Mouse (Mus musculus): ENCODE measurements around the gene Cdyl2. TPM values are rescaled to one million over a fixed set of nuclear protein-coding genes. Genes with fewer than 3 reads are reported as not detected.

The Cdyl2 gene
- polyA plus RNA-seq, 1 experiment from 2014 or later: 2.6 TPM

- Histone ChIP-seq H3K4me1 (replicated peaks) (no peaks in the 10 kb centered on the region), H3K36me3 (no peaks in the 10 kb centered on the region), H3K27ac (no peak overlapping the region), H3K4me2 (no peak overlapping the region), H3K4me3 (replicated peaks) (no peak overlapping the region), H3K27me3 (no peaks in the 10 kb centered on the region), H3K9ac (no peak overlapping the region), H3K9me3 (replicated peaks) (peaks cover 7% of the 10 kb centered on the region; the same call in 1 of the 2 replicates)
- DNase-seq: no peak
- ATAC-seq (ENCODE audit: low read depth): no peak
- 52% methylated on average over 5 of the region's 5 CpGs for WGBS (ENCODE audit: insufficient replicate concordance)
Observed at GRCm38 (mm10) chr8:116671543-116671942, 61.2 kb downstream of the Cdyl2 start.

GRCm38 (mm10) chr8:116670604-116671003, 62.2 kb downstream of the Cdyl2 start:
- Histone ChIP-seq H3K4me1 (replicated peaks) (no peaks in the 10 kb centered on the region), H3K9ac (no peak overlapping the region), H3K4me2 (no peak overlapping the region), H3K36me3 (no peaks in the 10 kb centered on the region), H3K27me3 (no peaks in the 10 kb centered on the region), H3K9me3 (replicated peaks) (peaks cover 7% of the 10 kb centered on the region; the same call in 1 of the 2 replicates), H3K4me3 (replicated peaks) (no peak overlapping the region), H3K27ac (no peak overlapping the region)
- ATAC-seq (ENCODE audit: low read depth) (no peak), DNase-seq (no peak)
- WGBS (ENCODE audit: insufficient replicate concordance): 75% methylated on average over 7 of the region's 7 CpGs

- Histone ChIP-seq H3K4me1 (replicated peaks) (no peaks in the 10 kb centered on the region), H3K4me3 (replicated peaks) (no peak overlapping the region), H3K9ac (no peak overlapping the region), H3K4me2 (no peak overlapping the region), H3K36me3 (no peaks in the 10 kb centered on the region), H3K27me3 (no peaks in the 10 kb centered on the region), H3K27ac (no peak overlapping the region), H3K9me3 (replicated peaks) (peaks cover 7% of the 10 kb centered on the region; the same call in 1 of the 2 replicates)
- no peak for DNase-seq
- 81% methylated on average over 7 of the region's 7 CpGs for WGBS (ENCODE audit: insufficient replicate concordance)
- no peak for ATAC-seq (ENCODE audit: low read depth)
Observed at GRCm38 (mm10) chr8:116668977-116669376, 63.8 kb downstream of the Cdyl2 start.

- Histone ChIP-seq H3K27ac (no peak overlapping the region), H3K27me3 (no peaks in the 10 kb centered on the region), H3K4me2 (no peak overlapping the region), H3K9ac (no peak overlapping the region), H3K9me3 (replicated peaks) (peaks cover 7% of the 10 kb centered on the region; the same call in 1 of the 2 replicates), H3K4me1 (replicated peaks) (no peaks in the 10 kb centered on the region), H3K4me3 (replicated peaks) (no peak overlapping the region), H3K36me3 (no peaks in the 10 kb centered on the region)
- DNase-seq (no peak), ATAC-seq (ENCODE audit: low read depth) (no peak)
- WGBS (ENCODE audit: insufficient replicate concordance): 74% methylated on average over 11 of the region's 11 CpGs
Observed at GRCm38 (mm10) chr8:116666781-116667325, 65.9 kb downstream of the Cdyl2 start.

- no peak for DNase-seq
Observed at GRCm38 (mm10) chr8:116661521-116661920, 71.3 kb downstream of the Cdyl2 start.

GRCm38 (mm10) chr8:116656811-116657210, 76.0 kb downstream of the Cdyl2 start:
- 67% methylated on average over 3 of the region's 3 CpGs for WGBS (ENCODE audit: insufficient replicate concordance)
- Histone ChIP-seq H3K4me1 (replicated peaks) (no peaks in the 10 kb centered on the region), H3K4me2 (no peak overlapping the region), H3K27ac (no peak overlapping the region), H3K36me3 (no peaks in the 10 kb centered on the region), H3K9me3 (replicated peaks) (no peaks in the 10 kb centered on the region), H3K4me3 (replicated peaks) (no peak overlapping the region), H3K9ac (no peak overlapping the region), H3K27me3 (no peaks in the 10 kb centered on the region)
- no peak for ATAC-seq (ENCODE audit: low read depth)
- no peak for DNase-seq

More at GRCm38 (mm10) chr8:116661521-116661920, 71.3 kb downstream of the Cdyl2 start:
- no peak for ATAC-seq (ENCODE audit: low read depth)
- no peaks in the 10 kb centered on the region for H3K9me3 ChIP-seq (replicated peaks)
- H3K36me3 ChIP-seq: no peaks in the 10 kb centered on the region
- H3K4me1 ChIP-seq (replicated peaks): no peaks in the 10 kb centered on the region
- H3K4me3 ChIP-seq (replicated peaks): no peak overlapping the region
- H3K9ac ChIP-seq: no peak overlapping the region
- H3K4me2 ChIP-seq: no peak overlapping the region
- no peaks in the 10 kb centered on the region for H3K27me3 ChIP-seq
- 45% methylated on average over 1 of the region's 1 CpGs for WGBS (ENCODE audit: insufficient replicate concordance)
- H3K27ac ChIP-seq: no peak overlapping the region

GRCm38 (mm10) chr8:116654881-116655280, 77.9 kb downstream of the Cdyl2 start:
- Histone ChIP-seq H3K27me3 (no peaks in the 10 kb centered on the region), H3K27ac (no peak overlapping the region), H3K4me1 (replicated peaks) (no peaks in the 10 kb centered on the region), H3K9me3 (replicated peaks) (no peaks in the 10 kb centered on the region), H3K9ac (no peak overlapping the region), H3K36me3 (no peaks in the 10 kb centered on the region), H3K4me3 (replicated peaks) (no peak overlapping the region), H3K4me2 (no peak overlapping the region)
- DNase-seq: no peak
- no peak for ATAC-seq (ENCODE audit: low read depth)
- 73% methylated on average over 3 of the region's 3 CpGs for WGBS (ENCODE audit: insufficient replicate concordance)

- Histone ChIP-seq H3K27ac (no peak overlapping the region), H3K9ac (no peak overlapping the region), H3K9me3 (replicated peaks) (no peaks in the 10 kb centered on the region), H3K36me3 (no peaks in the 10 kb centered on the region), H3K27me3 (no peaks in the 10 kb centered on the region), H3K4me2 (no peak overlapping the region), H3K4me3 (replicated peaks) (no peak overlapping the region), H3K4me1 (replicated peaks) (no peaks in the 10 kb centered on the region)
- WGBS (ENCODE audit: insufficient replicate concordance): 66% methylated on average over 4 of the region's 4 CpGs
- ATAC-seq (ENCODE audit: low read depth): no peak
- no peak for DNase-seq
Observed at GRCm38 (mm10) chr8:116652949-116653348, 79.8 kb downstream of the Cdyl2 start.

- DNase-seq: no peak
- Histone ChIP-seq H3K27me3 (no peaks in the 10 kb centered on the region), H3K9me3 (replicated peaks) (no peaks in the 10 kb centered on the region), H3K36me3 (no peaks in the 10 kb centered on the region), H3K9ac (no peak overlapping the region), H3K4me1 (replicated peaks) (no peaks in the 10 kb centered on the region), H3K4me3 (replicated peaks) (no peak overlapping the region), H3K27ac (no peak overlapping the region), H3K4me2 (no peak overlapping the region)
- WGBS (ENCODE audit: insufficient replicate concordance): 68% methylated on average over 16 of the region's 16 CpGs
- ATAC-seq (ENCODE audit: low read depth): no peak
Observed at GRCm38 (mm10) chr8:116649975-116650725, 82.6 kb downstream of the Cdyl2 start.

GRCm38 (mm10) chr8:116645376-116645775, 87.4 kb downstream of the Cdyl2 start:
- ATAC-seq (ENCODE audit: low read depth): no peak
- Histone ChIP-seq H3K4me3 (replicated peaks) (no peak overlapping the region), H3K36me3 (no peaks in the 10 kb centered on the region), H3K9ac (no peak overlapping the region), H3K9me3 (replicated peaks) (no peaks in the 10 kb centered on the region), H3K27me3 (no peaks in the 10 kb centered on the region), H3K27ac (no peak overlapping the region), H3K4me2 (no peak overlapping the region), H3K4me1 (replicated peaks) (no peaks in the 10 kb centered on the region)
- 64% methylated on average over 4 of the region's 4 CpGs for WGBS (ENCODE audit: insufficient replicate concordance)
- DNase-seq: no peak

GRCm38 (mm10) chr8:116640925-116641324, 91.9 kb downstream of the Cdyl2 start:
- Histone ChIP-seq H3K4me3 (replicated peaks) (no peak overlapping the region), H3K4me2 (no peak overlapping the region), H3K27me3 (no peaks in the 10 kb centered on the region), H3K9ac (no peak overlapping the region), H3K9me3 (replicated peaks) (no peaks in the 10 kb centered on the region), H3K4me1 (replicated peaks) (no peaks in the 10 kb centered on the region), H3K36me3 (no peaks in the 10 kb centered on the region), H3K27ac (no peak overlapping the region)
- DNase-seq (no peak), ATAC-seq (ENCODE audit: low read depth) (no peak)
- 71% methylated on average over 10 of the region's 10 CpGs for WGBS (ENCODE audit: insufficient replicate concordance)

GRCm38 (mm10) chr8:116637998-116638397, 94.8 kb downstream of the Cdyl2 start:
- ATAC-seq (ENCODE audit: low read depth) (no peak), DNase-seq (no peak)
- no peak overlapping the region for H3K4me3 ChIP-seq (replicated peaks)
- H3K9ac ChIP-seq: no peak overlapping the region
- no peaks in the 10 kb centered on the region for H3K9me3 ChIP-seq (replicated peaks)
- no peaks in the 10 kb centered on the region for H3K4me1 ChIP-seq (replicated peaks)
- H3K36me3 ChIP-seq: no peaks in the 10 kb centered on the region
- no peak overlapping the region for H3K4me2 ChIP-seq
- H3K27me3 ChIP-seq: no peaks in the 10 kb centered on the region
- H3K27ac ChIP-seq: no peak overlapping the region
- WGBS (ENCODE audit: insufficient replicate concordance): 67% methylated on average over 4 of the region's 4 CpGs

Measured in liver, embryonic 13.5 days (tissue).